Mouse (Mus musculus) Patski (cell line): ENCODE results near the gene Olfr1298. TPM values are rescaled to one million over a fixed set of nuclear protein-coding genes. Genes with fewer than 3 reads are reported as not detected.

Experiments used
- ATAC-seq: fragments of 100-300 bp; one replicate; pipeline ENCODE4 v1.8.0; 2021
- CTCF ChIA-PET: fragments of 350-600 bp; sonication (Branson Sonifier 250); formaldehyde crosslinking; loops from one replicate; lab custom pipeline; 2022; ENCODE audit warnings: inconsistent platforms; lab: Charles Lee
- POLR2A ChIA-PET: fragments of 350-600 bp; sonication (Branson Sonifier 250); formaldehyde crosslinking; loops from one replicate; lab custom pipeline; 2022; ENCODE audit warnings: antibody characterized with exemption, inconsistent platforms; lab: Charles Lee
- DNase-seq: peaks from one replicate; pipeline ENCODE4 v3.0.0-alpha.2; 2011; ENCODE audit warnings: low read depth, low spot score
- H3K27me3 ChIP-seq: fragments of 371-371 bp; one replicate; pipeline ENCODE4 v1.5.1; 2021
- CTCF ChIP-seq: fragments of 100-300 bp; IDR thresholded peaks from one replicate; pipeline ENCODE4 v1.5.1; 2021
- in situ Hi-C: fragments of 300-500 bp; cut with MboI; formaldehyde crosslinking; loops from 3 replicates; pipeline ENCODE4 v1.11.1; 2018; ENCODE audit warnings: low pct_unique_long_range_greater_than_20kb, mixed read lengths
- polyA plus RNA-seq: library from polyadenylated mRNA; unstranded; gene quantifications from one replicate; pipeline ENCODE4 v1.2.3, GENCODE M21; 2021

The Olfr1298 gene
- not detected for polyA plus RNA-seq

DNA sequence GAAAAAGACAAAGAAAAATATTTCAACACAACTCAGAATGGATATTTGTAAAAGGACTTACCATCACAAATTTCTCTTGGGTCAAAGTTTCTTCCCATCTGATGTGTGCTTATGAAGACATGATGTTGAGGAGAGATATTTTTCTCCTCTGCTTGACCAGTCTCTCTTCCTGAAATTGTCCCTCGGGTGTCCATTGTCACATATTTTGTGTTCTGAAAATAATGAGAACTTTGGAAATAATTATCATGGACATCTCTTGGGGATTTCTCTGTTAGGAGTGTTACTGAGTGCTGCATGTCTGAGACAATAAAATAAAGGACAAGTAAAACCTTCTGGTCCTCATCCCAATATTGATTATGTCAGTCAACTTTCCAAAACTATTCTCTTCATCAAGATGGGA lies at the start of gene Olfr1298:
Olfr1298 (minus strand) TSS at position 101 of the 400 bp plus-strand sequence.
- ChIA-PET POLR2A (no interaction called here), CTCF (no interaction called here)
- DNase-seq (no peak), ATAC-seq (no peak)
- in situ Hi-C loops, result no loop called here
- no peaks in the 10 kb centered on the region for H3K27me3 ChIP-seq
- no peak for TF ChIP-seq CTCF

DNA sequence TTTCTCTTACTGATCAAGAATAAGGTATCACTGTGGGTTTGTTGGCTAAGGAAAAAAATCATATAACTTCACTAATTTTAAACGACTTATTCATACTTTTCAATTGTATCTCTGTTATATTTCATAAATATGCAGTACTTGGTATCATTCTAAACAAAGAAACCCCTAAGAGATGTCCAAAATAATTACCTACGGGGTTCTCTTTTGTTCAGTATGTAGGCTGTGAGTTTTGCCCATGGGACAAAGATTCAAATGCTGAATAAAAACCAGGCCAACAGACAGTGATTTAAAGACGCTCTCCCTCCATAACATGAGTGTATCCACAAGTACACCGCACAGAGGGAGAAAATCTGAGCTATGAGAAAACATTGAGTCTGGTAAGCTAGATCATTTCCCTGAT lies 12.1 kb upstream of the Olfr1298 start, which contains the start of gene Olfr1299:
Olfr1299 (plus strand) TSS at position 301 of the 400 bp plus-strand sequence.
- ChIA-PET POLR2A (no interaction called here), CTCF (no interaction called here)
- TF ChIP-seq CTCF, result no peak
- DNase-seq (no peak), ATAC-seq (no peak)
- H3K27me3 ChIP-seq, result no peaks in the 10 kb centered on the region
- in situ Hi-C loops, result no loop called here

DNA sequence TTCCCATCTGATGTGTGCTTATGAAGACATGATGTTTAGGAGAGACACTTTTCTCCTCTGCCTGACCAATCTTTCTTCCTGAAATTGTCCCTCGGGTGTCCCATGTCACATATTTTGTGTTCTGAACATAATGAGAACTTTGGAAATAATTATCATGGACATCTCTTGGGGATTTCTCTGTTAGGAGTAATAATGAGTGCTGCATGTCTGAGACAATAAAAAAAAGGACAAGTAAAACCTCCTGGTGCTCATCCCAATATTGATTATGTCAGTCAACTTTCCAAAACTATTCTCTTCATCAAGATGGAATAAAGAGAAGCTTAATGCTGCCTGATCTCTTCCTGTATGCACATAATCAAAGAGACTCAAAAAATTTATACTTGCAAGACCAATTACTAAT lies 22.6 kb downstream of the Olfr1298 start, which contains the start of gene Olfr1297:
Olfr1297 (minus strand) TSS at position 101 of the 400 bp plus-strand sequence.
- in situ Hi-C loops, result no loop called here

More for the DNA sequence above, 22.6 kb downstream of the Olfr1298 start, which contains the start of gene Olfr1297:
- DNase-seq, result no peak
- CTCF ChIA-PET, result no interaction called here
- H3K27me3 ChIP-seq, result no peaks in the 10 kb centered on the region
- TF ChIP-seq CTCF, result no peak
- ATAC-seq, result no peak
- POLR2A ChIA-PET, result no interaction called here

Other genes starting within 250 kb of the Olfr1298 start
- gene Olfr1286, start 226.1 kb downstream of the Olfr1298 start, polyA plus RNA-seq, result not detected
- gene Olfr1287, start 200.1 kb downstream of the Olfr1298 start, polyA plus RNA-seq, result not detected
- gene Olfr1288, start 175.1 kb downstream of the Olfr1298 start, polyA plus RNA-seq, result not detected
- not detected for gene Olfr1289, start 168.4 kb downstream of the Olfr1298 start, polyA plus RNA-seq
- gene Olfr1290, start 155.4 kb downstream of the Olfr1298 start, polyA plus RNA-seq, result not detected
- gene Olfr1291-ps1, start 152.0 kb downstream of the Olfr1298 start, polyA plus RNA-seq, result not detected
- gene Olfr1293-ps, start 124.0 kb downstream of the Olfr1298 start, polyA plus RNA-seq, result not detected
- not detected for gene Olfr1294, start 108.9 kb downstream of the Olfr1298 start, polyA plus RNA-seq
- gene Olfr1295, start 79.5 kb downstream of the Olfr1298 start, polyA plus RNA-seq, result not detected
- gene Olfr1297, start 22.7 kb downstream of the Olfr1298 start, polyA plus RNA-seq, result not detected
- not detected for gene Olfr1299, start 12.2 kb upstream of the Olfr1298 start, polyA plus RNA-seq
- not detected for gene Olfr1301, start 101.8 kb upstream of the Olfr1298 start, polyA plus RNA-seq
- not detected for gene Olfr1302, start 128.2 kb upstream of the Olfr1298 start, polyA plus RNA-seq
- gene Olfr1303, start 171.1 kb upstream of the Olfr1298 start, polyA plus RNA-seq, result not detected
- not detected for gene Olfr1305, start 227.9 kb upstream of the Olfr1298 start, polyA plus RNA-seq